Mouse (Mus musculus) hindbrain, embryonic 13.5 days (tissue): ENCODE measurements around the gene Ephb1. TPM values are rescaled to one million over a fixed set of nuclear protein-coding genes. Genes with fewer than 3 reads are reported as not detected.
A peak's percentile ranks its signal among the peaks of the same experiment; 100 is the strongest.

Source experiments
- ATAC-seq: fragments of 200-750 bp; cut with Nextera tagmentation; 2 replicates; pipeline ENCODE4 v1.8.0; 2017; ENCODE audit warnings: moderate TSS enrichment; ENCODE audit not compliant: low FRiP score
- H3K27ac ChIP-seq: fragments of 300-500 bp; sonication (generic); 2 replicates; pipeline ENCODE4 v1.5.1; 2015; ENCODE audit warnings: inconsistent platforms, mild to moderate bottlenecking, moderate library complexity
- H3K27me3 ChIP-seq: fragments of 300-500 bp; sonication (generic); 2 replicates; pipeline ENCODE4 v1.6.1; 2015; ENCODE audit warnings: mild to moderate bottlenecking, inconsistent platforms
- H3K36me3 ChIP-seq: fragments of 300-500 bp; sonication (generic); 2 replicates; pipeline ENCODE4 v1.6.1; 2015; ENCODE audit warnings: mild to moderate bottlenecking, inconsistent platforms
- H3K4me1 ChIP-seq: fragments of 300-500 bp; sonication (generic); replicated peaks from 2 replicates; pipeline ENCODE4 v1.6.1; 2015; ENCODE audit warnings: inconsistent platforms
- H3K4me2 ChIP-seq: fragments of 300-500 bp; sonication (generic); 2 replicates; pipeline ENCODE4 v1.6.1; 2015; ENCODE audit warnings: inconsistent platforms, mild to moderate bottlenecking, moderate library complexity
- H3K4me3 ChIP-seq: fragments of 300-500 bp; sonication (generic); 2 replicates; pipeline ENCODE4 v1.5.1; 2015; ENCODE audit warnings: mild to moderate bottlenecking, inconsistent platforms
- H3K9ac ChIP-seq: fragments of 300-500 bp; sonication (generic); 2 replicates; pipeline ENCODE4 v1.6.1; 2015; ENCODE audit warnings: mild to moderate bottlenecking, inconsistent platforms
- H3K9me3 ChIP-seq: fragments of 300-500 bp; sonication (generic); 2 replicates; pipeline ENCODE4 v1.6.1; 2016; ENCODE audit warnings: inconsistent platforms
- WGBS: fragments of 180-500 bp; shearing (Covaris S2); methylation state at CpG from one replicate; pipeline ENCODE4 v1.1.7; 2015; 5-methylcytosine and 5-hydroxymethylcytosine counted together
- polyA plus RNA-seq: library from polyadenylated mRNA; unstranded; fragments of >200 nt; fragmentation: Nextera tagmentation; extraction: Ambion mirVana; gene quantifications from 2 replicates; pipeline ENCODE4 v1.2.1, GENCODE M21; 2015

Ephb1 gene
- polyA plus RNA-seq, 1 experiment from 2014 or later: 45.4 TPM

DNA sequence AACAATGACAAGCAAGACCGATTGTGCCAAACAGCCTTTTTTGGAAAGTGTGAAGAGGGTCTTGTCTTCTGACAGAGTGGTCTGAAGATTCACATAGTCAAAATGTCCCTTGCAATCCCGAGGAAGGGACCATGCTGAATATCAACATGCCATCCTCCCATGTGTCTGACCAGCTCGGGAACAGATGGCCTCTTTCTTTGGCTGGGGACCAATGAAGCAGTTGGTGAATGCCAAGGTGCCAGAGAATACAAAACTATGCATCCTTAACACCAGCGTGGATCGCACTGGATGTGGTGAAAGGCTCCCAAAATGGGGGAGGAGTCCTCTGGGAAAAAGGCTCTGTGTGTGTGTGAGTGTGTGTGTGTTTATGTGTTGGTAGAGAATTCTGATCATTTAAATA lies 56.5 kb downstream of the Ephb1 start:
- Histone ChIP-seq H3K4me2 (no peak overlapping the region), H3K9me3 (no peaks in the 10 kb centered on the region), H3K27ac (no peak overlapping the region), H3K27me3 (no peaks in the 10 kb centered on the region), H3K4me3 (no peak overlapping the region), H3K4me1 (peaks cover 28% of the 10 kb centered on the region), H3K9ac (no peak overlapping the region), H3K36me3 (no peaks in the 10 kb centered on the region)
- 61% methylated on average over 5 of the region's 5 CpGs for WGBS
- ATAC-seq: no peak

DNA sequence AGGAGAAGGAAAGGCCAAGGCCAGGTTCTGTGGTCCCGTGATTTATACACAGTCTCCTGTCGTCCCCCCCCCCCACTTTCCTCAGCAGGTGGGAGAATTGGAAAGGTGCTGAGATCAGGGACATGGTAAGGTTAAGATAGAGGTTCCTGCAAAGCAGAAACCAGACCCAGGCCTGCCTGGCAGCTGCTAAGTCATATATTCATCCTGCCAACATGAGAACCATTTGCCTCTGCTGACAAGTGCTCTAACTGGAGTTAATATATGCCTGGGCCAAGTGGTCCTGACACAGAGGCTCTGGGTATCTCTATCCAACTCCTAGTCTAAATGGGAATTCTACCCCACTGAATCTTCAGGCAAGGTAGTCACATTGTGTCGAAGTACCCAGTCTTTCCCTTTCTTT lies 57.3 kb downstream of the Ephb1 start:
- no peaks in the 10 kb centered on the region for H3K9me3 ChIP-seq
- peaks cover 28% of the 10 kb centered on the region for H3K4me1 ChIP-seq
- 0 out of 2 replicates have a peak overlapping the region, but pooled peaks have one; percentile 3 for H3K27ac ChIP-seq
- H3K4me2 ChIP-seq: no peak overlapping the region
- H3K27me3 ChIP-seq: no peaks in the 10 kb centered on the region
- ATAC-seq: no peak
- H3K36me3 ChIP-seq: no peaks in the 10 kb centered on the region
- 76% methylated on average over 3 of the region's 3 CpGs for WGBS
- no peak overlapping the region for H3K4me3 ChIP-seq
- no peak overlapping the region for H3K9ac ChIP-seq

DNA sequence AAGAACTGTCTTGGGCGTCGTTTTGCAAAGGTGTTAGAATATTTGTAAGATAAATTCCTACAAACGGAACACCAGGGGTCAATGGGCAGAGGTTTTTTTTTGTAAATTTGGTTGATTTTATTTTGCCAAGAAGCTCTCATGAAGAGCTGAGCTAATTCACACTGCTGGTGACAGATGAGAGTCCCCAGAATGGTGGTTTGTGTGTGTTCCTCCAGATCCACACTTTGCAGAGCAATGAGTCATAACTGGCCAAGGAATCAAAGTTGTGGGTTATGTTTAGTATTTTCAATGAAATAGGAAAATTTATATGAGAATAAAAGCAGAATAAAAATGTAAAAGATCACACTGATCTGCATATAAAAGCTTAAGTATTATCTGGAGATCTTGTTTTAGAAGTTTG lies 60.9 kb downstream of the Ephb1 start:
- H3K4me1 ChIP-seq: peaks cover 37% of the 10 kb centered on the region
- H3K9me3 ChIP-seq: no peaks in the 10 kb centered on the region
- no peak overlapping the region for H3K4me2 ChIP-seq
- ATAC-seq: no peak
- no peak overlapping the region for H3K27ac ChIP-seq
- no peaks in the 10 kb centered on the region for H3K36me3 ChIP-seq
- H3K9ac ChIP-seq: no peak overlapping the region
- H3K27me3 ChIP-seq: no peaks in the 10 kb centered on the region
- H3K4me3 ChIP-seq: no peak overlapping the region
- WGBS: 92% methylated on average over 3 of the region's 3 CpGs

DNA sequence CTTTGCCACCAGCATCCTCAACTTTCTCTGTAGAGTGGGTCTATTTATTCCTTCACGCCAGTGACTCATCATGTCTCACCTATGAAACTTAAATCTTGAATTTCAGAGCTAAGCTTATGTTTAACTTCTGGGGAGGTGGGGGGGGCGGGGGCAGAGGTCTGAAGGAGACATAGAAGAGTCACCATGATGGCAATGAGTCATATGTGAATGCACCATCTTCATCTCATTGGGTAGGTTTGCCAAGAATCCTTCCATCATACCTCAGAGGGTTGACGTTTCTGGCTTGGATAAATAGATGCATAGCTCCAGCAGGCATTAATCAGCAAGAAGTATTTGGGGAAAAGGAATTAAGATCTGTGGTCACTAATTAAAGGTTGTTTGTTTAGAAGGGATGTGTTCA lies 63.3 kb downstream of the Ephb1 start:
- no peak overlapping the region for H3K4me3 ChIP-seq
- no peaks in the 10 kb centered on the region for H3K9me3 ChIP-seq
- no peak overlapping the region for H3K27ac ChIP-seq
- WGBS: 83% methylated on average over 3 of the region's 3 CpGs
- H3K4me1 ChIP-seq: peaks cover 34% of the 10 kb centered on the region
- no peak overlapping the region for H3K4me2 ChIP-seq
- ATAC-seq: no peak
- no peaks in the 10 kb centered on the region for H3K36me3 ChIP-seq
- no peaks in the 10 kb centered on the region for H3K27me3 ChIP-seq
- H3K9ac ChIP-seq: no peak overlapping the region

DNA sequence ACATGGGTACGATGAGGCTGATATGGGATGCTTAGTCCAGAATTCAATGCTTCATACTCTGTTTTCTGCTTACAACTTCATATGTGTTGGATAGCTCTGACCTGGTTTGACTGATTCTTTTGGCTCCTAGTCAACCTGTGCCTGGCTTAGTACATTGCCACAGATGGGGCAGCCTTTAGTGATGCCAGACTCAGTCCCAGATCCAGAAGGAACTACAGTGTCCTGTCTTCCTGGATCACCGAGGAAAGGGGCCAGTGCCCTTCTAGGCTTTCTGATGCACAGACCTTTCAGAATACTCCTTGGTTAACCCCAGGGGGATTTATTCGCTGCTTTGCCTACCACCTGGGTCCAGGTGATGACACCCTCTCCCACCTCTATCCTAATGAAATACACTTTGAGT lies 66.1 kb downstream of the Ephb1 start:
- Histone ChIP-seq H3K4me3 (no peak overlapping the region), H3K27ac (no peak overlapping the region)
- 90% methylated on average over 3 of the region's 3 CpGs for WGBS

DNA sequence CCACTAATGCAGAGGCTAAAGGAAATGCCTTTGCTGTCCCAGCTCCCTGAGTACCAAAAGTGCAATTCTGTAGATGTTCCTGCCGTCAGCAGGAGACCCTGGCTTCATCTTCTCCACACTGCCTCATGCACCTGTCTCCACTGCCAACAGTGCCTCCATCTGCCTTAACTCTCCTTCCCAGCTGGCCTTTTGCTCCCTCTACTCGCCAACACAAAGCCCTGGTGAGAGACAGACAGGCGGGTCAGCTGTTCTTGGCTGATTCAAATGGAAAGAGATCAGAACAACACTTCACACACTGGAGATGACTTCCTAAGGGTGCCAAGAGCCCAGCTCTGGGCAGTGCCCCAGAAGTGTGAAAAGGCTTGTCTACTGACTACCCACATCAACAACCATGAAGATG lies 78.6 kb downstream of the Ephb1 start:
- no peak for ATAC-seq

More for the DNA sequence above, 66.1 kb downstream of the Ephb1 start:
- no peaks in the 10 kb centered on the region for H3K36me3 ChIP-seq
- no peak overlapping the region for H3K4me2 ChIP-seq
- ATAC-seq: no peak
- H3K9me3 ChIP-seq: no peaks in the 10 kb centered on the region
- H3K4me1 ChIP-seq: peaks cover 22% of the 10 kb centered on the region
- no peaks in the 10 kb centered on the region for H3K27me3 ChIP-seq
- H3K9ac ChIP-seq: no peak overlapping the region

DNA sequence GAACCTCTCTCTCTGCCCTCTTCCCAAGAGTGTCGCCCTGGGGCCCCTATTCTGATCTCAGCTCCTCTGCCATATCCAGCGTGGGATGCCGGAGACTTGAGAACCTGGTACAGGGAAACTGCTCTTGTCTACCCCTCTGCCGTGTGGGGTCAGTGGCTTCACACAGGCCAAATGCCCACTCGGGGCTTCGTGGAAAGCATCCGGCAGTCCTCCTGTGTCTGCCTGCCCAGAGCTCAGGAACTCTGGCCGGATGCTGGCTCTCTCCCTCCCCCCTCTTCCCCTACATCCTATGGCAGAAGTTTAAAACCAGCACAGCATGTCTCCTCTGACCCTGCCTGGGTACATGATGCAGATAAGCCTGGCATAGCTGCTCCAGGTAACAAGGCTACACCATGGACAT lies 80.5 kb downstream of the Ephb1 start:
- Histone ChIP-seq H3K9me3 (no peaks in the 10 kb centered on the region), H3K27ac (no peak overlapping the region), H3K4me2 (no peak overlapping the region), H3K4me3 (no peak overlapping the region), H3K9ac (no peak overlapping the region), H3K27me3 (peaks cover 9% of the 10 kb centered on the region), H3K36me3 (no peaks in the 10 kb centered on the region), H3K4me1 (peaks cover 20% of the 10 kb centered on the region)
- no peak for ATAC-seq
- WGBS: 74% methylated on average over 8 of the region's 8 CpGs

More for the DNA sequence above, 78.6 kb downstream of the Ephb1 start:
- Histone ChIP-seq H3K36me3 (no peaks in the 10 kb centered on the region), H3K4me1 (peaks cover 18% of the 10 kb centered on the region), H3K9ac (no peak overlapping the region), H3K4me3 (no peak overlapping the region), H3K27me3 (0 out of 2 replicates have a peak, but pooled peaks cover 6% of the 10 kb centered on the region), H3K4me2 (no peak overlapping the region), H3K27ac (no peak overlapping the region), H3K9me3 (no peaks in the 10 kb centered on the region)
- 84% methylated on average over 3 of the region's 3 CpGs for WGBS

DNA sequence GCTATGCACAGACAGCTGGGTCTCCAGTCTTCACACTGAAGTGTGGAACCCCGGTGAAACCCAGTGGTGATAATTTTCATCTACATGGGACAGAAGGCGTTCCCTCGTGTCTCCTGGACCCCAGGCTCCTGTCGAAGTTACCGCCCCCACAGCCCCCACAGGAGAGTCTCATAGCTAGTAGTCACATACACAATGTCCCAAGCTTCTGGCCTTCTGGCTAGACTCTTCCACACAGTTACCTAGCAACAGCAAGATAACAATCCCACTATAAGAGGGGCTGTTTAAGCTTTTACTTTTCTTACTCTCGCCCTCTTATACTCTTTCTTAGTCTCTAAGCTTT lies 81.1 kb downstream of the Ephb1 start:
- Histone ChIP-seq H3K4me1 (peaks cover 22% of the 10 kb centered on the region), H3K9ac (no peak overlapping the region), H3K27ac (no peak overlapping the region), H3K4me3 (no peak overlapping the region), H3K36me3 (no peaks in the 10 kb centered on the region), H3K9me3 (no peaks in the 10 kb centered on the region), H3K4me2 (no peak overlapping the region), H3K27me3 (peaks cover 13% of the 10 kb centered on the region)
- no peak for ATAC-seq
- WGBS: 54% methylated on average over 6 of the region's 6 CpGs

DNA sequence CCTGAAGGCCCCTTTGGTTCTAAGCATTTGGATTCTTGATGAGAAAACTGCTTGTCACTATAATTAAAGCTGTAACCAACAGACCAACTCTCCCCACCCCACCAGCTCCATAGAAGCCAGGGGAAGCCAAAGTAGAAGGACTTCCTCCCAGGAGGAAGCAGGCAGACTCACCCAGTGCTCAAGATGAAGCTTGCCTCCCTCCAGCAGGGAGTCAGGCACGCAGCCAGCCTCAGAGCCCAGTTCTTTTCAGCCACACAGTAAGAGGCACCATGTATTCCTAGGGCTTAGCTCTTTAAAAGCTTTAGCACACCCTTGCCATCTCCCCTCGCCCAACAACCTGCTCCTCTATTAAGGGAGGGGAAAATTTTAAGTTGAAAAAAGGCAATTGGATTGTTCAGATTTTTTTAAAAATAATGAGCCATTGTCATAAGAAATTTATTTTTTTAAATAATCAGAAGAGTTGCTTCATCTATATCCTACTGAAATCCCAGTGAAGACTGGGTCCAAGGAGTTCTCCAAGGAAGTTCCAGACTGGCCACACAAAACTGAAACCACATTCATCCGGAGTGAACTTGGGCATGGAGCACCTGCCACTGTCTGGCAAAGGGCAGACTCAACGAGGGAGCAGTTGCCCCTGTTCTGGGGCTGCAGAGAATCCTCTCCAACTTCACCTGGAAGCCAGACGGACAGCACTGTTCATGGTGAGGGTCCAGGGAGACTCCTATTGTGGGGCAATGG lies 81.6 kb downstream of the Ephb1 start:
- H3K4me1 ChIP-seq: peaks cover 28% of the 10 kb centered on the region
- no peak overlapping the region for H3K4me3 ChIP-seq
- no peaks in the 10 kb centered on the region for H3K9me3 ChIP-seq
- H3K4me2 ChIP-seq: no peak overlapping the region
- ATAC-seq: no peak
- H3K27me3 ChIP-seq: peaks cover 16% of the 10 kb centered on the region
- H3K9ac ChIP-seq: no peak overlapping the region
- no peaks in the 10 kb centered on the region for H3K36me3 ChIP-seq
- WGBS: 69% methylated on average over 5 of the region's 5 CpGs
- H3K27ac ChIP-seq: no peak overlapping the region

DNA sequence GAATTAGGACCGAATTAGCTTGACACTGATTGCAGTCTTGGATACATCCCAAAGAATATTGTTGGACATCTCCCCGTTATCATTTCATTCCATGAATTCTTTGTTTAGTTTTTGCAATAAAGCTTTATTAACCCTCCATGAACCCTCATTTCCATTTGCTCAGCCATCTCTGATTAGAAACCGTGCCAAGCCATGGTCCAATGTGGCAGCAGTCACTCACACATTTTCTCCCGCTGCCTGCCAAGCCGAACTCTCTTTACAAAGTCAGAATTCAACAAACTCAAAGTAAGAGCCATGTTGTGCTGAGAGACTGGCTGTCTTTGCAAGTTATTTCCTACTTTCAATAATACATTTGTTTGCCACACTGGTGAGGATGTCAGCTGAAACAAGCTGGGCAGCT lies 84.0 kb downstream of the Ephb1 start:
- Histone ChIP-seq H3K4me3 (no peak overlapping the region), H3K4me1 (peaks cover 32% of the 10 kb centered on the region)

DNA sequence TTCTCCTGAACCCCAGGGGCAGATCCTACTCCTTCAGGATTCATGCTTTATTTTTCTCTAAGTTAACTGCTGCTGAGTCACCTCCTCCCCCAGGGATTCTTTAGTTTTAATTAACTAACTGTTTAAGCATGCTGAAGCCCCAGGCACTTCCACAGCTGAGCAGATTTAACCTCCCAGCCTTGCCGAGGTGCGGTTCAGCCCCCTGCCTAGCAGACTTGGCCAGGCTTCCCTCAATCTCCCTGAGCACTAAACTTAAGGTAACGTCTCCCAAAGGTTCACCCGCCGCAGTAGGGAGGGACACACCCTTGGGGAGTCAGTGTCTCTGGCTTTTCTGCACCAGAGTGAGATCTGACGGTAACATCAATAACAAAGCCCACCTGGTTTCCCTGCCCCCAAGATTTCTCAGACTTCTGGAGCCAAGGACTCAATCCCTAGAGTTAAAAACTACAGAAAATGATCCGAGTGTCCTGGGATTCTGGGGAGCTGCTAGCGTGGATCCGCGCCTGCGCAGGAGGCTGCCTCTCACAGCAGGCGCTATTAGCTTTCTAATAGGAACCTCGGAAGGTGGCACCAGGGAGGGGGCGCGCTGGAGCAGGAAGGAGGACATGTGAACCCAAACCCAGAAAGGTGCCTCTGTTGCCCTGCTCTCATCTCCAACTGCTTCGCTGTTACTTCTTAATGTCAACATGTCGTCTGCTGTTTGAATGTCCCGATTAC lies 87.0 kb downstream of the Ephb1 start:
- peaks cover 42% of the 10 kb centered on the region for H3K4me1 ChIP-seq
- WGBS: 3% methylated on average over 18 of the region's 18 CpGs
- H3K4me3 ChIP-seq: peak overlapping the region; percentile 18
- H3K27me3 ChIP-seq: peaks cover 31% of the 10 kb centered on the region
- peak overlapping the region; percentile 46; the same call in 1 of the 2 replicates for H3K9ac ChIP-seq
- H3K4me2 ChIP-seq: peak overlapping the region; percentile 52
- no peak overlapping the region for H3K27ac ChIP-seq
- no peak for ATAC-seq
- no peaks in the 10 kb centered on the region for H3K9me3 ChIP-seq
- H3K36me3 ChIP-seq: no peaks in the 10 kb centered on the region

More for the DNA sequence above, 84.0 kb downstream of the Ephb1 start:
- no peak overlapping the region for H3K9ac ChIP-seq
- H3K9me3 ChIP-seq: no peaks in the 10 kb centered on the region
- peaks cover 30% of the 10 kb centered on the region for H3K27me3 ChIP-seq
- no peak for ATAC-seq
- H3K27ac ChIP-seq: no peak overlapping the region
- WGBS: 77% methylated on average over 5 of the region's 5 CpGs
- H3K36me3 ChIP-seq: no peaks in the 10 kb centered on the region
- H3K4me2 ChIP-seq: no peak overlapping the region

DNA sequence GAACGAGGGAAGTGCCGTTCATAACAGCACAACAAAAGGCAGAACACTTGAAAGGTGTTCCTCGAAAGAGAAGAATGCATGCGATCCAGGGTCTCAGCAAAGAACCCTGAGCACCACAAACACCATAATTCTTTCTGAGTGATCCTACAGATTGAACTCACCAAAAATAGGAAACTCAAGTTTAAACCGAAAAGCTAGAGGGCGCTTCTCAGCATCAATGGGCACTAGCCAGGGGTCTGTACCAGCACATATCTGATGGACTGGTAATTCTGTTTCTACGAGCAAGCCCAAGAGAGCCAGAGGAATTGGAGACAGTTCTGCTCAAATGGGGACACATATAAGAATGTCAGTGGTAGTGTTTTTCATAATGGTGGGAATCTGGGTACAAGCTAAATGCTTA lies 90.7 kb downstream of the Ephb1 start:
- Histone ChIP-seq H3K27ac (no peak overlapping the region), H3K9me3 (no peaks in the 10 kb centered on the region), H3K27me3 (peaks cover 37% of the 10 kb centered on the region), H3K4me3 (no peak overlapping the region), H3K9ac (no peak overlapping the region), H3K4me1 (peaks cover 74% of the 10 kb centered on the region), H3K36me3 (no peaks in the 10 kb centered on the region), H3K4me2 (no peak overlapping the region)
- no peak for ATAC-seq
- 39% methylated on average over 7 of the region's 7 CpGs for WGBS

DNA sequence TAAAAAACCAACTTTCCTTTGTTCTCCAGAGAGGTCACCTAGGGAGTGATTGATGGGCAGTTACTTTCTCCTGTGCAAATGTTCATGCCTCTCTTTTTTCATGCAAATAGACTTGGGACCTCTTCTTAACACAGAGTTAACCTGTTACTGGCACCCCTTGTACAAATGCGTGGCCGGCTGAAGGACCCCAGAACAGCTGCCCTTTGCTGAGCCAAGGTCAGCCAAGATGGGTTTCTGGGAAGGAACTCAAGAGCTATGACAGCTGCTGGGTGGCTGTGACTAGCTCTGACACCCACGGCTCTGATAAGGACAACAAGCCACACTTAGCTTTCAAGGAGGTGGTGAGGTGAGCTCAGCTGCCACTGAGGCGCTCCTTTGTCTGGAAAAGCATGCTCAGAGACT lies 92.4 kb downstream of the Ephb1 start:
- H3K4me2 ChIP-seq: 0 out of 2 replicates have a peak overlapping the region, but pooled peaks have one; percentile 4
- peak; percentile 37 for ATAC-seq
- H3K4me1 ChIP-seq: peaks cover 65% of the 10 kb centered on the region
- no peaks in the 10 kb centered on the region for H3K9me3 ChIP-seq
- WGBS: 8% methylated on average over 4 of the region's 4 CpGs
- no peaks in the 10 kb centered on the region for H3K36me3 ChIP-seq
- H3K4me3 ChIP-seq: no peak overlapping the region
- H3K27me3 ChIP-seq: peaks cover 38% of the 10 kb centered on the region
- peak overlapping the region; percentile 79 for H3K27ac ChIP-seq
- 0 out of 2 replicates have a peak overlapping the region, but pooled peaks have one; percentile 31 for H3K9ac ChIP-seq
